Mouse (Mus musculus): ENCODE results near the gene St3gal6. TPM values are rescaled to one million over a fixed set of nuclear protein-coding genes. Genes with fewer than 3 reads are reported as not detected.

St3gal6 gene
- total RNA-seq, 1 experiment: 2.2 TPM

GRCm38 (mm10) chr16:58514565-58514964 lies 9.5 kb downstream of the St3gal6 start:
- peak; percentile 69 for DNase-seq (ENCODE audit: low read depth, low spot score)
- in situ Hi-C loops (cut with MboI; ENCODE audit: low sequenced_read_pairs in 2 of 2, unreplicated experiment in 2 of 2): no loop called here
- peaks cover 0 to 3% of the 10 kb centered on the region in 2 experiments; a peak in 1 of 4 replicates for H3K4me1 ChIP-seq (ENCODE audit: control insufficient read depth in 2 of 2, insufficient read depth in 2 of 2, low read length in 2 of 2, poor library complexity in 1 of 2)
- no peak overlapping the region for H3K4me3 ChIP-seq (ENCODE audit: insufficient read depth in 1 of 2, low read depth in 1 of 2, low read length in 2 of 2, poor library complexity in 1 of 2, severe bottlenecking in 1 of 2)
- no peaks in the 10 kb centered on the region for H3K9me3 ChIP-seq (ENCODE audit: control insufficient read depth, insufficient read depth, low read depth, low read length)
- H3K27ac ChIP-seq (ENCODE audit: insufficient read depth, low read depth, low read length, poor library complexity, severe bottlenecking): no peak overlapping the region
- no peaks in the 10 kb centered on the region for H3K36me3 ChIP-seq (ENCODE audit: control insufficient read depth, insufficient read depth, low read length, poor library complexity, severe bottlenecking)
- TF ChIP-seq HCFC1 (IDR thresholded peaks at IDR 0.05; ENCODE audit: borderline replicate concordance, insufficient read depth, low read length) (no peak), ZC3H11A (IDR thresholded peaks at IDR 0.05; ENCODE audit: borderline replicate concordance, low read depth, low read length) (no peak), CHD2 (IDR thresholded peaks at IDR 0.05; ENCODE audit: low read depth, low read length) (no peak), ZNF384 (IDR thresholded peaks at IDR 0.05; ENCODE audit: low read depth, low read length) (no peak)
- H3K9ac ChIP-seq (ENCODE audit: insufficient read depth, low read depth, low read length, poor library complexity, severe bottlenecking): no peak overlapping the region

- Histone ChIP-seq H3K9ac (ENCODE audit: insufficient read depth, low read depth, low read length, poor library complexity, severe bottlenecking) (no peak overlapping the region), H3K4me3 (ENCODE audit: insufficient read depth in 1 of 2, low read depth in 1 of 2, low read length in 2 of 2, poor library complexity in 1 of 2, severe bottlenecking in 1 of 2) (no peak overlapping the region), H3K36me3 (ENCODE audit: control insufficient read depth, insufficient read depth, low read length, poor library complexity, severe bottlenecking) (no peaks in the 10 kb centered on the region), H3K27ac (ENCODE audit: insufficient read depth, low read depth, low read length, poor library complexity, severe bottlenecking) (no peak overlapping the region), H3K9me3 (ENCODE audit: control insufficient read depth, insufficient read depth, low read depth, low read length) (no peaks in the 10 kb centered on the region), H3K4me1 (ENCODE audit: control insufficient read depth in 2 of 2, insufficient read depth in 2 of 2, low read length in 2 of 2, poor library complexity in 1 of 2) (peaks cover 0 to 3% of the 10 kb centered on the region in 2 experiments; a peak in 1 of 4 replicates)
- in situ Hi-C loops (cut with MboI; ENCODE audit: low sequenced_read_pairs in 2 of 2, unreplicated experiment in 2 of 2): no loop called here
- no peak for DNase-seq (ENCODE audit: low read depth, low spot score)
- TF ChIP-seq HCFC1 (IDR thresholded peaks at IDR 0.05; ENCODE audit: borderline replicate concordance, insufficient read depth, low read length) (no peak), MAFK (IDR thresholded peaks at IDR 0.05; ENCODE audit: insufficient read depth, low read depth, low read length) (no peak), ZNF384 (IDR thresholded peaks at IDR 0.05; ENCODE audit: low read depth, low read length) (no peak), CHD2 (IDR thresholded peaks at IDR 0.05; ENCODE audit: low read depth, low read length) (no peak), ZC3H11A (IDR thresholded peaks at IDR 0.05; ENCODE audit: borderline replicate concordance, low read depth, low read length) (no peak)
Measured at GRCm38 (mm10) chr16:58513755-58514154, 10.3 kb downstream of the St3gal6 start.

GRCm38 (mm10) chr16:58512887-58513286 lies 11.2 kb downstream of the St3gal6 start:
- no peak for DNase-seq (ENCODE audit: low read depth, low spot score)

DNA sequence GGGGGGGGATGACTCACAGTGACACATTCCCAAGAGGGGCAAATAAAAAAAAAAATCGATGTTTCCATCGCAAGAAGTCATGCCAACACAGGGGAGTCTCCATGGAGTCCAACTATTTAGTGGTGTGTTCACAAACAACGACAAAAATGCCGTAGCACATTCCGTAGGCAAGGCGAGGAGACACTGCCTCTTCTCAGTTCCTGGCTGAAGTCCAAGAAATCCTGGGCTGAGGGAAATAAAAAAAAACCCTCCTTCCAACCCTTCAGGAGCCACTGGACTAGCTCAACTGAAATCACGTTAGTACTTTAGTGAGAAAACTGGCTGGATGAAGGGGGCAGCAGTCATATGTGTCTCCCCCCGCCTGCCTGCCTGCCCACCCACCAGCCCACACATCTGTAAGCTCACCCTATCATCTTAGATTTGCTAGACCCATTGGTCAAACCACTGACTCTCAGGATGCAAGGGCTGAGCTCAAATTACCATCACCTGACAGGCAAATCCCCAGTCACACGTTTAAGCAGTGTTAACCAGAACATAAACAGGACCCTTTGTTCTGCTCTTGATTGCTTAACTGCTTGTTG lies 11.8 kb downstream of the St3gal6 start:
- in situ Hi-C loops (cut with MboI; ENCODE audit: low sequenced_read_pairs in 2 of 2, unreplicated experiment in 2 of 2): no loop called here
- no peak overlapping the region for H3K27ac ChIP-seq (ENCODE audit: insufficient read depth, low read depth, low read length, poor library complexity, severe bottlenecking)

More at GRCm38 (mm10) chr16:58512887-58513286, 11.2 kb downstream of the St3gal6 start:
- no peak for TF ChIP-seq HCFC1 (IDR thresholded peaks at IDR 0.05; ENCODE audit: borderline replicate concordance, insufficient read depth, low read length)
- no peak for TF ChIP-seq ZC3H11A (IDR thresholded peaks at IDR 0.05; ENCODE audit: borderline replicate concordance, low read depth, low read length)
- TF ChIP-seq ZNF384 (IDR thresholded peaks at IDR 0.05; ENCODE audit: low read depth, low read length): no peak
- TF ChIP-seq CHD2 (IDR thresholded peaks at IDR 0.05; ENCODE audit: low read depth, low read length): no peak
- TF ChIP-seq MAFK (IDR thresholded peaks at IDR 0.05; ENCODE audit: insufficient read depth, low read depth, low read length): no peak
- in situ Hi-C loops (cut with MboI; ENCODE audit: low sequenced_read_pairs in 2 of 2, unreplicated experiment in 2 of 2): no loop called here
- Histone ChIP-seq H3K4me1 (ENCODE audit: control insufficient read depth in 2 of 2, insufficient read depth in 2 of 2, low read length in 2 of 2, poor library complexity in 1 of 2) (peaks cover 0 to 3% of the 10 kb centered on the region in 2 experiments; a peak in 1 of 4 replicates), H3K36me3 (ENCODE audit: control insufficient read depth, insufficient read depth, low read length, poor library complexity, severe bottlenecking) (no peaks in the 10 kb centered on the region), H3K27ac (ENCODE audit: insufficient read depth, low read depth, low read length, poor library complexity, severe bottlenecking) (no peak overlapping the region), H3K4me3 (ENCODE audit: insufficient read depth in 1 of 2, low read depth in 1 of 2, low read length in 2 of 2, poor library complexity in 1 of 2, severe bottlenecking in 1 of 2) (no peak overlapping the region), H3K9me3 (ENCODE audit: control insufficient read depth, insufficient read depth, low read depth, low read length) (no peaks in the 10 kb centered on the region), H3K9ac (ENCODE audit: insufficient read depth, low read depth, low read length, poor library complexity, severe bottlenecking) (no peak overlapping the region)

More for the DNA sequence above, 11.8 kb downstream of the St3gal6 start:
- TF ChIP-seq ZC3H11A (IDR thresholded peaks at IDR 0.05; ENCODE audit: borderline replicate concordance, low read depth, low read length) (no peak), ZNF384 (IDR thresholded peaks at IDR 0.05; ENCODE audit: low read depth, low read length) (no peak), MAFK (IDR thresholded peaks at IDR 0.05; ENCODE audit: insufficient read depth, low read depth, low read length) (no peak), HCFC1 (IDR thresholded peaks at IDR 0.05; ENCODE audit: borderline replicate concordance, insufficient read depth, low read length) (no peak), CHD2 (IDR thresholded peaks at IDR 0.05; ENCODE audit: low read depth, low read length) (no peak)
- H3K9ac ChIP-seq (ENCODE audit: insufficient read depth, low read depth, low read length, poor library complexity, severe bottlenecking): no peak overlapping the region; the same call in 1 of the 2 replicates
- peaks cover 0 to 3% of the 10 kb centered on the region in 2 experiments; a peak in 1 of 4 replicates for H3K4me1 ChIP-seq (ENCODE audit: control insufficient read depth in 2 of 2, insufficient read depth in 2 of 2, low read length in 2 of 2, poor library complexity in 1 of 2)
- no peak for DNase-seq (ENCODE audit: low read depth, low spot score)
- no peaks in the 10 kb centered on the region for H3K9me3 ChIP-seq (ENCODE audit: control insufficient read depth, insufficient read depth, low read depth, low read length)
- no peaks in the 10 kb centered on the region for H3K36me3 ChIP-seq (ENCODE audit: control insufficient read depth, insufficient read depth, low read length, poor library complexity, severe bottlenecking)
- H3K4me3 ChIP-seq (ENCODE audit: insufficient read depth in 1 of 2, low read depth in 1 of 2, low read length in 2 of 2, poor library complexity in 1 of 2, severe bottlenecking in 1 of 2): no peak overlapping the region
